Mouse (Mus musculus): ENCODE results near the gene Mfsd12. TPM values are rescaled to one million over a fixed set of nuclear protein-coding genes. Genes with fewer than 3 reads are reported as not detected.

Mfsd12 gene
- polyA plus RNA-seq, 1 experiment from 2014 or later: 13.7 TPM

- 80% methylated on average over 6 of the region's 6 CpGs for WGBS
- ATAC-seq (ENCODE audit: low read depth): no peak
Measured at GRCm38 (mm10) chr10:81392270-81392669, 35.0 kb downstream of the Mfsd12 start.

DNA sequence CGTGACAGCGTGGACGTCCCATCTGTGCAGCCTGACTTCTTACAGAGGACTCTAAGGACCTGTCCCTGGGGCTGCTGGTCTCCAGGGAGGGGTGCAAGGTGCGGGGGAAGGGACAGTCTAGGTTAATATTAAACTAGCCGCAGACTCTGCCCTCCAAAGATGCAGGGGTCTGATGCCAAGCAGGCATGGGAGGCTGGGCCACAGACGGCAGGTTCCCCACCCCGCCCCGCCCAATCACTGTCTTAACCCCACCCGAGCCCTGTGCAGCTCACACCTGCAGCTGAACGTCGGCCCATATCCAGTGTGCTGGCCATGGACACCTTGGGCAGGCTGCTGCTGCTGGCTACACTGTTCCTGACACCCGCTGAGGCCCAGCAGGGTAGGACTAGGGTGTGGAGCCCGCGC, 35.5 kb downstream of the Mfsd12 start, which contains the start of gene Smim24:
TSS of gene Smim24 (plus strand) at position 271 of the 405 bp plus-strand sequence.
- Histone ChIP-seq H3K4me2 (ENCODE audit: low read depth, low read length) (peak within 1 kb of the TSS; percentile 68), H3K27ac (ENCODE audit: low read length) (peak within 1 kb of the TSS; percentile 72), H3K4me3 (ENCODE audit: low read length) (peak within 1 kb of the TSS; percentile 43), H3K4me1 (replicated peaks; ENCODE audit: control insufficient read depth, insufficient read depth, low read length) (peaks cover 22% of the 10 kb centered on the region), H3K9me3 (ENCODE audit: control insufficient read depth, low read length) (no peaks in the 10 kb centered on the region), H3K36me3 (ENCODE audit: control insufficient read depth, insufficient read depth, low read length) (peaks cover 18% of the 10 kb centered on the region), H3K27me3 (ENCODE audit: control insufficient read depth, insufficient read depth, low read depth, low read length) (no peaks in the 10 kb centered on the region), H3K9ac (ENCODE audit: low read length) (peak within 1 kb of the TSS; percentile 73)
- peak; percentile 5; the same call in 1 of the 2 replicates for ATAC-seq (ENCODE audit: low read depth)
- 53% methylated on average over 14 of the region's 14 CpGs for WGBS

More at GRCm38 (mm10) chr10:81392270-81392669, 35.0 kb downstream of the Mfsd12 start:
- Histone ChIP-seq H3K4me1 (replicated peaks; ENCODE audit: control insufficient read depth, insufficient read depth, low read length) (peaks cover 22% of the 10 kb centered on the region), H3K9ac (ENCODE audit: low read length) (no peak overlapping the region), H3K4me3 (ENCODE audit: low read length) (no peak overlapping the region), H3K27me3 (ENCODE audit: control insufficient read depth, insufficient read depth, low read depth, low read length) (no peaks in the 10 kb centered on the region), H3K36me3 (ENCODE audit: control insufficient read depth, insufficient read depth, low read length) (peaks cover 19% of the 10 kb centered on the region), H3K9me3 (ENCODE audit: control insufficient read depth, low read length) (no peaks in the 10 kb centered on the region), H3K27ac (ENCODE audit: low read length) (no peak overlapping the region), H3K4me2 (ENCODE audit: low read depth, low read length) (no peak overlapping the region)

DNA sequence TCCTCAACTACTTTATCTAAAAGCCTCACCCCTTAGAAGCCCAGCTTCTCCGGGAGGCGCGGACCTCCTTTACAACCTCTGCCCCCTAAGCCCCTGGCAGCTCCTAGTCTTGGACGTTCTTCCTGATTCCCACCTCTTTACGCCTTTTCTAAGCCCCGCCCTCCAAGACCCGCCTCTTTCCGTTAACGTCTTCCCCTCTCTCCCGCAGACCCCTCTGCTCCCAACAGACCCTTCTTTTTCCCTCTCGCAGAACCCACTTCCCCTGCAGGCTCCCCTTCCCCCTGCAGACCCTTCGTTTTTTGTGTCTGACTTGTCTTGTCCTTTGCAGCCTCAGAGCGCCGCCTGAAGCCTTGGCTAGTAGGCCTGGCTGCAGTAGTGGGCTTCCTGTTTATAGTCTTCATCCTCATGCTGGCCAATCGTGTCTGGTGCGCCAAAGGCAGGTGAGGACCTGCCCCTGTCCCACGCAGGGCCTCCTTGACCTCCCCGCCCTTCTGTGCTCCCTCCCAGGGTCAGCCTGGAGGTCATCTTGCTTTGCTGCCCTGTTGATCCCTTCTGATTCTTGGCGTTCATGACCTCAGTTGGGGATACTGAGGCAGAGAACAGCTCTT, 36.3 kb downstream of the Mfsd12 start:
- peak overlapping the region; percentile 73 for H3K9ac ChIP-seq (ENCODE audit: low read length)
- peak; percentile 18; the same call in 1 of the 2 replicates for ATAC-seq (ENCODE audit: low read depth)
- H3K27me3 ChIP-seq (ENCODE audit: control insufficient read depth, insufficient read depth, low read depth, low read length): no peaks in the 10 kb centered on the region
- H3K9me3 ChIP-seq (ENCODE audit: control insufficient read depth, low read length): no peaks in the 10 kb centered on the region
- peaks cover 15% of the 10 kb centered on the region for H3K36me3 ChIP-seq (ENCODE audit: control insufficient read depth, insufficient read depth, low read length)
- H3K27ac ChIP-seq (ENCODE audit: low read length): peak overlapping the region; percentile 72
- peak overlapping the region; percentile 68 for H3K4me2 ChIP-seq (ENCODE audit: low read depth, low read length)
- peaks cover 22% of the 10 kb centered on the region for H3K4me1 ChIP-seq (replicated peaks; ENCODE audit: control insufficient read depth, insufficient read depth, low read length)
- peak overlapping the region; percentile 43 for H3K4me3 ChIP-seq (ENCODE audit: low read length)
- 6% methylated on average over 19 of the region's 19 CpGs for WGBS

DNA sequence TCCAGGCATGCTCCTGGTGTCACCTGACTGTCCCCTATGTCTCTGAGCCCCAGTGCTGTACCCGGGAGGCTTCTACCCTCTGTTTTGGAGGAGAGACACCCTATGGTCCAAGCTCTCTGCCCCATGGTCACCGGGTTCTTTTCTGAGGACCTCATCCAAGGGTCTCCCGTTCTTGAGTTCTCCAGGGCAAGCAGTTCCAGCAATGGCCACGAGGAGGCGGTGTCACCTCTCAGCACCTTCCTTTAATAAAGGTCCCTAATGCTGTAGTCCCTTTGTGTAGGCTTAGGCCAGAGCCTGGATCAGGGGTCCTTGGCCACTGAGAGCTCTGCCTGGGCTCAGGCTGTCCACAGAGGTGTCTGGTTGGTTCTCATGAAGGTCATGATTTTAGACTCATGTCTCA, 37.8 kb downstream of the Mfsd12 start:
- Histone ChIP-seq H3K4me1 (replicated peaks; ENCODE audit: control insufficient read depth, insufficient read depth, low read length) (peaks cover 15% of the 10 kb centered on the region), H3K9me3 (ENCODE audit: control insufficient read depth, low read length) (no peaks in the 10 kb centered on the region), H3K9ac (ENCODE audit: low read length) (no peak overlapping the region), H3K4me3 (ENCODE audit: low read length) (no peak overlapping the region), H3K27ac (ENCODE audit: low read length) (no peak overlapping the region), H3K36me3 (ENCODE audit: control insufficient read depth, insufficient read depth, low read length) (peaks cover 24% of the 10 kb centered on the region), H3K4me2 (ENCODE audit: low read depth, low read length) (no peak overlapping the region), H3K27me3 (ENCODE audit: control insufficient read depth, insufficient read depth, low read depth, low read length) (no peaks in the 10 kb centered on the region)
- WGBS: 11% methylated on average over 5 of the region's 5 CpGs
- no peak for ATAC-seq (ENCODE audit: low read depth)

DNA sequence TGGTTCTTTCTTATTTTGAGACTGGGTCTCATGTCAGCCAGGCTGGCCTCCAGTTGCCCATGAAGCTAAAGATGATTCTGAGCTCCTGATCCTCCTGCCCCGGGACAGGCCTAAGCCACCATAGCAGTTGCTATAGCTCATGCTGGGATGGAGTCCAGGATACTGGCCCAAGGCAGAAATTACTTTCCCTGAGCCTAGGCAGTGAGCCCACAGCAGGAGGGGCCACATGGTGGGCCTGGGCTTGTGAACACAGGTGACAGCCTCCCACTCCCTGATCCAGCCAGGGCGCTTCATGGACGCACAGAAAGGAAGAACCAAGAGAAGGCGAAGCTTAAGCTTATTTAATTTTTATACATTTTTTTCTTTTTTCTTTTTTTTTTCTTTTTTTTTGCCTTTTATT, 38.6 kb downstream of the Mfsd12 start:
- H3K9ac ChIP-seq (ENCODE audit: low read length): no peak overlapping the region
- H3K27ac ChIP-seq (ENCODE audit: low read length): no peak overlapping the region
- H3K27me3 ChIP-seq (ENCODE audit: control insufficient read depth, insufficient read depth, low read depth, low read length): no peaks in the 10 kb centered on the region
- H3K4me2 ChIP-seq (ENCODE audit: low read depth, low read length): no peak overlapping the region
- WGBS: 85% methylated on average over 4 of the region's 4 CpGs
- no peak overlapping the region for H3K4me3 ChIP-seq (ENCODE audit: low read length)
- H3K36me3 ChIP-seq (ENCODE audit: control insufficient read depth, insufficient read depth, low read length): peaks cover 30% of the 10 kb centered on the region
- peaks cover 15% of the 10 kb centered on the region for H3K4me1 ChIP-seq (replicated peaks; ENCODE audit: control insufficient read depth, insufficient read depth, low read length)
- ATAC-seq (ENCODE audit: low read depth): no peak
- H3K9me3 ChIP-seq (ENCODE audit: control insufficient read depth, low read length): no peaks in the 10 kb centered on the region

DNA sequence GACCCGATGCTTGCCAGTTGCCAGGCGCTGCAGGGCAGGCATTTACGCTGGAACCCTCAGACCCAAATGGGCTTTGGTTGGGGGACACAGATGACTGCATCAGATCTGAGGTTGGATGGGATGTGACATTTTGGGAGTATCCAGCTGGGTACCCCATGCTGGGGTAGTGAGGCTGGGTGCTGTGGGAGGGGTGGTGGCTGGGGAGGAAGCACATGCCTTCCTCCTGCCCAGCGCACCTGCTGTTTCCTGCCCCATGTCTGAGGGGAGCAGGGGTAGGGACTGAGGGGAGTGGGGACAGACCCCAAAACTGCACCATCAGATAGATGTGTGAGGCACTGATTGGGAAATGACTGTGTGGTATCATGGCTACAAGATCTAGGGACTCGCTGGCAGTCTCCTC, 39.5 kb downstream of the Mfsd12 start:
- no peaks in the 10 kb centered on the region for H3K9me3 ChIP-seq (ENCODE audit: control insufficient read depth, low read length)
- H3K27ac ChIP-seq (ENCODE audit: low read length): no peak overlapping the region
- H3K36me3 ChIP-seq (ENCODE audit: control insufficient read depth, insufficient read depth, low read length): peaks cover 30% of the 10 kb centered on the region
- no peak overlapping the region for H3K4me2 ChIP-seq (ENCODE audit: low read depth, low read length)
- H3K27me3 ChIP-seq (ENCODE audit: control insufficient read depth, insufficient read depth, low read depth, low read length): no peaks in the 10 kb centered on the region
- 85% methylated on average over 5 of the region's 5 CpGs for WGBS
- H3K9ac ChIP-seq (ENCODE audit: low read length): no peak overlapping the region
- H3K4me1 ChIP-seq (replicated peaks; ENCODE audit: control insufficient read depth, insufficient read depth, low read length): peaks cover 20% of the 10 kb centered on the region
- ATAC-seq (ENCODE audit: low read depth): no peak
- no peak overlapping the region for H3K4me3 ChIP-seq (ENCODE audit: low read length)

- WGBS: 71% methylated on average over 5 of the region's 5 CpGs
- no peak for ATAC-seq (ENCODE audit: low read depth)
- H3K27ac ChIP-seq (ENCODE audit: low read length): no peak overlapping the region
- H3K9me3 ChIP-seq (ENCODE audit: control insufficient read depth, low read length): no peaks in the 10 kb centered on the region
- peaks cover 27% of the 10 kb centered on the region for H3K4me1 ChIP-seq (replicated peaks; ENCODE audit: control insufficient read depth, insufficient read depth, low read length)
- peaks cover 34% of the 10 kb centered on the region for H3K36me3 ChIP-seq (ENCODE audit: control insufficient read depth, insufficient read depth, low read length)
- no peak overlapping the region for H3K4me2 ChIP-seq (ENCODE audit: low read depth, low read length)
- H3K27me3 ChIP-seq (ENCODE audit: control insufficient read depth, insufficient read depth, low read depth, low read length): no peaks in the 10 kb centered on the region
- H3K4me3 ChIP-seq (ENCODE audit: low read length): no peak overlapping the region
- H3K9ac ChIP-seq (ENCODE audit: low read length): no peak overlapping the region
Measured at GRCm38 (mm10) chr10:81399296-81399695, 42.0 kb downstream of the Mfsd12 start.

GRCm38 (mm10) chr10:81399798-81400308, 42.6 kb downstream of the Mfsd12 start:
- 79% methylated on average over 18 of the region's 18 CpGs for WGBS
- Histone ChIP-seq H3K36me3 (ENCODE audit: control insufficient read depth, insufficient read depth, low read length) (peaks cover 40% of the 10 kb centered on the region), H3K9ac (ENCODE audit: low read length) (no peak overlapping the region), H3K9me3 (ENCODE audit: control insufficient read depth, low read length) (no peaks in the 10 kb centered on the region), H3K4me1 (replicated peaks; ENCODE audit: control insufficient read depth, insufficient read depth, low read length) (peaks cover 30% of the 10 kb centered on the region), H3K27me3 (ENCODE audit: control insufficient read depth, insufficient read depth, low read depth, low read length) (no peaks in the 10 kb centered on the region), H3K4me3 (ENCODE audit: low read length) (no peak overlapping the region), H3K27ac (ENCODE audit: low read length) (no peak overlapping the region), H3K4me2 (ENCODE audit: low read depth, low read length) (no peak overlapping the region)
- ATAC-seq (ENCODE audit: low read depth): no peak

GRCm38 (mm10) chr10:81400371-81401204, 43.3 kb downstream of the Mfsd12 start:
- Histone ChIP-seq H3K9ac (ENCODE audit: low read length) (no peak overlapping the region), H3K9me3 (ENCODE audit: control insufficient read depth, low read length) (no peaks in the 10 kb centered on the region), H3K27me3 (ENCODE audit: control insufficient read depth, insufficient read depth, low read depth, low read length) (no peaks in the 10 kb centered on the region), H3K36me3 (ENCODE audit: control insufficient read depth, insufficient read depth, low read length) (peaks cover 44% of the 10 kb centered on the region), H3K27ac (ENCODE audit: low read length) (peak overlapping the region; percentile 32; the same call in 1 of the 2 replicates), H3K4me2 (ENCODE audit: low read depth, low read length) (no peak overlapping the region), H3K4me3 (ENCODE audit: low read length) (no peak overlapping the region), H3K4me1 (replicated peaks; ENCODE audit: control insufficient read depth, insufficient read depth, low read length) (peaks cover 30% of the 10 kb centered on the region)
- WGBS: 55% methylated on average over 22 of the region's 22 CpGs
- no peak for ATAC-seq (ENCODE audit: low read depth)
